Mouse (Mus musculus) Patski (cell line): Measurements from ENCODE around the gene Cenpb. TPM values are rescaled to one million over a fixed set of nuclear protein-coding genes. Genes with fewer than 3 reads are reported as not detected.

Source experiments
- ATAC-seq: fragments of 100-300 bp; one replicate; pipeline ENCODE4 v1.8.0; 2021
- CTCF ChIA-PET: fragments of 350-600 bp; sonication (Branson Sonifier 250); formaldehyde crosslinking; loops from one replicate; lab custom pipeline; 2022; ENCODE audit warnings: inconsistent platforms; lab: Charles Lee
- POLR2A ChIA-PET: fragments of 350-600 bp; sonication (Branson Sonifier 250); formaldehyde crosslinking; loops from one replicate; lab custom pipeline; 2022; ENCODE audit warnings: antibody characterized with exemption, inconsistent platforms; lab: Charles Lee
- DNase-seq: peaks from one replicate; pipeline ENCODE4 v3.0.0-alpha.2; 2011; ENCODE audit warnings: low read depth, low spot score
- H3K27me3 ChIP-seq: fragments of 371-371 bp; one replicate; pipeline ENCODE4 v1.5.1; 2021
- CTCF ChIP-seq: fragments of 100-300 bp; IDR thresholded peaks from one replicate; pipeline ENCODE4 v1.5.1; 2021
- in situ Hi-C: fragments of 300-500 bp; cut with MboI; formaldehyde crosslinking; loops from 3 replicates; pipeline ENCODE4 v1.11.1; 2018; ENCODE audit warnings: low pct_unique_long_range_greater_than_20kb, mixed read lengths
- polyA plus RNA-seq: library from polyadenylated mRNA; unstranded; gene quantifications from one replicate; pipeline ENCODE4 v1.2.3, GENCODE M21; 2021

Gene Cenpb
- polyA plus RNA-seq, 1 experiment from 2014 or later = 84.4 TPM

- ChIA-PET CTCF (interaction anchor here (2.0 kb wide), 1 partner anchor 8 kb away, joined by 6 read pairs; no protein-coding TSS in a partner anchor), POLR2A (interaction anchor here (0.5 kb wide), 1 partner anchor 320 kb away, joined by 3 read pairs; no protein-coding TSS in a partner anchor)
- TF ChIP-seq CTCF = no peak
- in situ Hi-C loops = no loop called here
- no peak for ATAC-seq
- no peak for DNase-seq
- no peaks in the 10 kb centered on the region for H3K27me3 ChIP-seq
Measured at GRCm38 (mm10) chr2:131213773-131214172, 33.9 kb upstream of the Cenpb start.

DNA sequence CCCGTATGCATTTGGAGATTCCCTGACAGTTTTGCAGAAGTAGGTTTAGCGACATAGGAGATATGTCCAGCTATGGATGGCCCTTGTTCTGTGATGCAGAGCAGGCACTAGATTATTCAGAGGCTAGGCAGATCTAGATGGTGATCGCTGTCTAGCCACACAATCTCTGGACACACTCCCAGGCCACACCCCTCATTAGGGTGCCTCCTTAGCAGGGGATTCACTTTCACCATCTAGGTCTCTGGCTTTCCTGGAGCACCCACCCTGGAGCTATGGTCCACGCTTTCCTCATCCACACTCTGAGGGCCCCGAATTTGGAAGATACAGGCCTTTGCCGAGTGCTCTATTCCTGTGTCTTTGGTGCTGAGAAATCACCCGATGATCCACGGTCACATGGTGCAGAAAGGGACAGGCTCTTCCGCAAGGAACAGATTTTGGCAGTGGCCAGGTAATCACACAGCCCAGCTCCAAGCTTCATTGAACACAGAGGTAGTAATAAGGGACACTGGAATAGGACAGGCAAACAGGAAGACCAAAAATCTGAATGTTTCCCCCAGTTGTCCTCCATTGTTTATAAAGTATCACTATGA lies 31.3 kb upstream of the Cenpb start:
- ATAC-seq (no peak), DNase-seq (no peak)
- no peak for TF ChIP-seq CTCF
- in situ Hi-C loops = no loop called here
- ChIA-PET CTCF (interaction anchor here (1.4 to 1.7 kb wide), 2 partner anchors 12 to 32 kb away, joined by 6 read pairs; partner anchors contain the start of gene Cenpb), POLR2A (interaction anchor here (2.3 kb wide), 1 partner anchor 32 kb away, joined by 10 read pairs; no protein-coding TSS in a partner anchor)
- H3K27me3 ChIP-seq = no peaks in the 10 kb centered on the region

DNA sequence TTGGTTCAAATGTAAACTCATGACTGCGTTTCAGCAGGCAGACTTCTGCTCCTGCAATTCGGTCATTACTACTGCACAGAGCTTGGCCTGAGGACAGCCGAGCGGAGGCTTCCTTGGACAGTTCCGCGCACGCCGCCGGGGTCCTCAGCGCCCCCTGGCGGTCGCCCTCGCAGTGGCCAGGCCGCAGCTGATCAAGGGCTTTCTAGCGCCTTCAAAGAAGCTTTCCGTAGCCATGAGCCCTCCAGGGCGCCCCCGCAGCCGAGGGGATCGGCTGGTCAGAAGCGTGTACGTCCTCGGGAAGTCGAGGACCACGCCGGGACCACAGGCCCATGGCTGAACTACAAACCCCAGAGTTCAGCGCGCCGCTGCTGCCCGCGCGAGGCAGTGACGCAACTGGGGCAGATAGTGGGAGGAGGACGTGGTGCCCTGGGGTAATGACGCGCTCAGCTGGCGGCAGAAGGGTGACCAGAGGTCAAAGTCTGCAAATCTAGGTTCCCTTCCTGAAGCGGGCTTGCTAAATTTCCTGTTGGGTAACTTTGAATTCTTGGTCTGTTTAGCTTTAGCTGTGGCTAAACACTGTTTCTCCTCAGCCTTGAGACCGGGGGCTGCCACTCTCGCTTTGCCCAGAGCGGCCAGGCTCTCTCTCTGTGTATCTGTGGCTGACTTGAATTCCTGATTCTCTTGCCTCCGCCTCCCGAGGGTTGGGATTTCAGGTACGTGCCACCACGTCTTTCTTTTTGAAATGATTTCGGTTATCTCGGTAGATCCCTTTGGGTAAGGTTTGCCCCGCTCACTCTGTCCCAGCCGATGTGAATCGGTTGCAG lies 30.3 kb upstream of the Cenpb start:
- peak; percentile 73 for ATAC-seq
- TF ChIP-seq CTCF = peak; percentile 100
- in situ Hi-C loops = no loop called here
- no peaks in the 10 kb centered on the region for H3K27me3 ChIP-seq
- peak; percentile 58 for DNase-seq
- ChIA-PET POLR2A (interaction anchor here (0.9 to 2.3 kb wide), 7 partner anchors 11 to 163 kb away, joined by 3 to 10 read pairs (median 3); partner anchors contain the start of gene Cenpb), CTCF (interaction anchor here (0.8 to 2.1 kb wide), 10 partner anchors 9 to 283 kb away, joined by 3 to 8 read pairs (median 4); partner anchors contain the start of genes Cdc25b, Cenpb and Spef1)

DNA sequence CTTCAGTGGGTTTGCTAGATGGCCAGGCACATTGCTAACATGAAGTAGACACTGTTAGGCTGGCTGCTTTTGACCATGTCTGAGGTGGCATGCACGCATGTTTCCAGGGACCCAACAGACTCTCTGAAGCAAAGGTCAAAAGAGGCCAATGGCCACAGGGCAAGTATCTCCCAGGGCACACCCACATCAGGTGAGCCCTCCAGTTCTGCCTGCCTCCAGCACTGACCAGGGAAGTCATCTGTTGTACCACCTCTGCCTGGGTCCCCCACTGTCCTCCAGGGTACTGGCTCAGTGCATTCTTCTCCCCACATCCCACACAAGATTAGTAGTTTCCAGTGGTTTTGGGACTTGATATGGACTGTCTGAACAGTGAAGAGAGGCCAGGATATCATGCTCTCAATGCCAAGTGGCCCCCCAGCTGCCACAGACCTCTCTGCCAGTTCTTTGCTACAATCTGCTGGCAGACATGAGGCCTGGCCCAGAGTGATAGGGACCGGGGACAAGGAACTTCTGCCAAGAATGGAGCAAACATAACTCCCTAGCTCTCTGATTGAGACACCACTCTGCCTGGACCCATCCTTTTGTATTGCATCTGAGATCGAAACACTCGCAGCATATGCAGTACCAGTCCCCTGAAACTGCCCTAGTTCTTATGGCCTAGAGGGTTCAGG lies 29.4 kb upstream of the Cenpb start:
- ChIA-PET CTCF (interaction anchor here (0.7 to 2.1 kb wide), 7 partner anchors 9 to 284 kb away, joined by 3 to 8 read pairs (median 3); no protein-coding TSS in a partner anchor), POLR2A (interaction anchor here (0.9 to 2.3 kb wide), 6 partner anchors 12 to 162 kb away, joined by 3 to 10 read pairs (median 3); no protein-coding TSS in a partner anchor)
- no peak for DNase-seq
- no peaks in the 10 kb centered on the region for H3K27me3 ChIP-seq
- TF ChIP-seq CTCF = no peak
- in situ Hi-C loops = no loop called here
- no peak for ATAC-seq

- no peak for TF ChIP-seq CTCF
- ChIA-PET CTCF (interaction anchor here (2.1 kb wide), 1 partner anchor 8 kb away, joined by 8 read pairs; no protein-coding TSS in a partner anchor), POLR2A (no interaction called here)
- DNase-seq = no peak
- no peak for ATAC-seq
- in situ Hi-C loops = no loop called here
- no peaks in the 10 kb centered on the region for H3K27me3 ChIP-seq
Measured at GRCm38 (mm10) chr2:131208356-131208755, 28.5 kb upstream of the Cenpb start.

DNA sequence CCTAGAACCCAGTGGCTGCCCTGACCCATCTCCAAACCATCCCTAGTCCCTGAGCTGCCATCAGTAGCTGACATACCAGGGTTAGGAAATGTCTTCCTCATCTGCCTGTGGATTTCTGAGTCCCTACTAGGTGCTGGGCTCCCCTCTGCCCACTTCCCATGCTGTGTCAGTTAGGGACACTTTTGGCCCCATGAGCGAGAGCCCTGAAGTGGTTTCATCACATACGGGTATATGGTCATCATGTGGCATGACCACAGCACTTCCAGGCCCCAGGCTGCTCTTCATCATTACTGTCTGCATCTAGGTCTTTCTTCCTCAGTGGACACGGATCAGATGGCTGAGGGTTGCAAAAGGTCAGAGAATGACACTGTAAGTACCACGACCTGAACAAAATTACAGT lies 26.9 kb upstream of the Cenpb start, which contains the start of gene Ap5s1:
Gene Ap5s1, plus strand, starts transcription at position 301 of the 400 bp plus-strand sequence.
- no peak for TF ChIP-seq CTCF
- ChIA-PET POLR2A (no interaction called here), CTCF (interaction anchor here (0.8 to 1.5 kb wide), 2 partner anchors 9 to 15 kb away, joined by 3 to 4 read pairs; no protein-coding TSS in a partner anchor)
- no peaks in the 10 kb centered on the region for H3K27me3 ChIP-seq
- DNase-seq = no peak
- no peak for ATAC-seq
- in situ Hi-C loops = no loop called here

- no peaks in the 10 kb centered on the region for H3K27me3 ChIP-seq
- in situ Hi-C loops = no loop called here
- ChIA-PET POLR2A (no interaction called here), CTCF (interaction anchor here (1.2 to 1.5 kb wide), 2 partner anchors 16 to 112 kb away, joined by 3 to 4 read pairs; no protein-coding TSS in a partner anchor)
- no peak for TF ChIP-seq CTCF
- DNase-seq = no peak
- ATAC-seq = no peak
Measured at GRCm38 (mm10) chr2:131205521-131206182, 25.8 kb upstream of the Cenpb start.

- TF ChIP-seq CTCF = no peak
- ChIA-PET CTCF (interaction anchor here (1.2 kb wide), 2 partner anchors 12 to 110 kb away, joined by 3 read pairs; no protein-coding TSS in a partner anchor), POLR2A (interaction anchor here (0.8 kb wide), 1 partner anchor 28 kb away, joined by 3 read pairs; no protein-coding TSS in a partner anchor)
- ATAC-seq (peak; percentile 52), DNase-seq (no peak)
- no peaks in the 10 kb centered on the region for H3K27me3 ChIP-seq
- in situ Hi-C loops = no loop called here
Measured at GRCm38 (mm10) chr2:131204410-131204981, 24.6 kb upstream of the Cenpb start.
